Mouse (Mus musculus) bone marrow, adult 2 months (tissue): Measurements from ENCODE around the gene Tcea3.

ENCODE experiments used
- CTCF ChIP-seq: fragments of 200-500 bp; IDR thresholded peaks from 2 replicates; pipeline ENCODE4 v1.5.1; 2011; ENCODE audit warnings: low read length, control low read depth; ENCODE audit not compliant: control insufficient read depth, insufficient read depth
- POLR2A ChIP-seq: fragments of 200-500 bp; IDR thresholded peaks from 2 replicates; pipeline ENCODE4 v1.6.1; 2011; ENCODE audit warnings: low read depth, mild to moderate bottlenecking, control low read depth, low read length, borderline replicate concordance; ENCODE audit not compliant: control insufficient read depth

- TF ChIP-seq POLR2A (peak; percentile 63; the same call in 1 of the 2 replicates), CTCF (no peak)
Observed at GRCm38 (mm10) chr4:136310229-136311041, 62.9 kb downstream of the Tcea3 start, which contains the start of gene Hnrnpr.
